Mouse (Mus musculus): ENCODE results near the gene Prss44. TPM values are rescaled to one million over a fixed set of nuclear protein-coding genes. Genes with fewer than 3 reads are reported as not detected.

Prss44 gene
- polyA plus RNA-seq (2015; fragmentation: Nextera tagmentation; extraction: Ambion mirVana) = not detected in 2 replicates

DNA sequence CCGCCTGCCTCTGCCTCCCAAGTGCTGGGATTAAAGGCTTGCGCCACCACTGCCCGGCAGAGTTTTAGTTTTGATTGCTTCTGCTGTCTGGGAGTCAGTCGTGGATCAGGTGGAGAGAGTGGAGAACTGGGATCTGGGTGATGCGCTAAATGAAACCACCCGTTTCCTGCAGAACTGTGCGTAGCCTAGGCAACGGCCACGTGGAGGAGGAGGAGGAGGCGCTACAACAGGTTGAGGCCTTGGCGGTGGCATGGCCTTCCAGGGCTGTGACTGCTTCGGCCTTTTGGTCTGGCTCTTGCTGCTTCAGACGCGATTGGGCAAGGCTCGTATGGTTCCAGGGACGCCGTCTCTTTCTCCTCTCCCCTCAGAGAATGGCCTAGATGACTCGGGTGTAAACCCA is at the start of gene Prss44:
TSS of gene Prss44 (plus strand) at position 206 of the 400 bp plus-strand sequence.
- Histone ChIP-seq H3K27ac (no peak within 1 kb of the TSS), H3K27me3 (peaks cover 4% of the 10 kb centered on the region; the same call in 1 of the 2 replicates), H3K4me3 (no peak within 1 kb of the TSS), H3K4me1 (replicated peaks) (no peaks in the 10 kb centered on the region), H3K9ac (no peak within 1 kb of the TSS), H3K4me2 (no peak within 1 kb of the TSS), H3K9me3 (no peaks in the 10 kb centered on the region), H3K36me3 (no peaks in the 10 kb centered on the region)
- WGBS = 61% methylated on average over 18 of the region's 18 CpGs
- ATAC-seq (ENCODE audit: low FRiP score) = no peak

DNA sequence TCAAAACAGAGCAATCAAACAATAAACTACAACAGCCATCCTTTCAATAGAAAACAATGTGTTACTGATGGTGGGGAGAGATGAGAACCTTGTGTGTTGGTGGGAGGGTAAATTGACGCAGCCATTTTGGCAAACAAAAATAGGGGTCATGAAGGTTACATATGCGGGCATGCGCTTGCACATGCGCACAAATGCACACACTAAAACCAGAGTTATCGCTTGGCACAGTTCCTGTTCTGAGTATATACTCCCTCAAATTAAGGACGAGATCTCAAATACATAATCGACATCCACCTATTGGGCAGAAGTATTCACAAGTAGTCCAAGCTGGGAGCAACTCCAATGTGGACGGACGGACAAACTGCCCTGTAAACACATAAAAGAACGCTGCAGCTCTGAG is 41.5 kb upstream of the Prss44 start:
- H3K4me1 ChIP-seq (replicated peaks) = no peaks in the 10 kb centered on the region
- WGBS = 92% methylated on average over 10 of the region's 10 CpGs
- no peak for ATAC-seq (ENCODE audit: low FRiP score)
- no peak overlapping the region for H3K4me2 ChIP-seq
- no peak overlapping the region for H3K27ac ChIP-seq
- H3K36me3 ChIP-seq = no peaks in the 10 kb centered on the region
- no peaks in the 10 kb centered on the region for H3K27me3 ChIP-seq
- no peak overlapping the region for H3K9ac ChIP-seq
- H3K4me3 ChIP-seq = no peak overlapping the region
- H3K9me3 ChIP-seq = no peaks in the 10 kb centered on the region

DNA sequence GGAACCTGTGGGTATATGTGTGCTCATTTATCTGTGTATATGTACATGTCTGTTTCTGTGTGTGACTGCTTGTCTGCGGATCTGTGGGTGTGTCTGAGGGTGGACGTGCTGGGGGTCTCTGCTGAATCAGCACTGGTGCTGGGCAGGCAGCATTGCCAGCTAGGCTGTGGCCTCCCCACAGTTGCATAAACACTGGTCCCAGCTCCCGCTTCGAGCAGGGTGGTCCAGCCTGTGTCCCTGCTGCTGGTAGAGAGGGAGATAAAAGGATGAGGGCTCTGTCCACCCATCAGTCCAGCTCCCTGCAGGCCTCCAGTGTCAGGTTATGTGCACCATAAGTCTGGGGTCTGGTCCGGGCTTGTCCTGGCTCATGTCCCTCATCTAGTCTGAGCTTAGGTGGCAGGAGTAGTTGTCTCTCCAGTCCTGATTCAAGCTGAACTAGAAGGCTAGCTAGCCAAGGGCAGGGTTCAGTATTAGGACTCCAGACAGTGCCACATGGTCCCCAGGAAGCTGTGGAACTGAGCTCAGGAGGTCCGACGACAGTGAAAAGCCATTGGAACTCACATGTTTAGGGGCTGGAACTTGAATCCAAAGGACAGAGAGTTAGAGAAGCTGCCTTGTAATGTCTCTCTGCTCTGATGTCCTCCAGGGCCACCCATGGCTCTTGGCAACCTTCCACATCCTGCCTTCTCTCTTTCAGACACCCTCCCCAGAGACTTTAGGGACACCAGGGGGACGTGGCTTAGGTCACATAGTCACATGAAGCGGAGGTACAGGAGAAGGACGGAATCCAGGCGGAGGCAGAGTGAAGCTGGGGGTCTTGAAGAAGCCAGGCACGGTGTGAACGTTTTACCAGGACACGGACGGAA is 39.2 kb upstream of the Prss44 start:
- WGBS = 75% methylated on average over 15 of the region's 15 CpGs
- Histone ChIP-seq H3K4me1 (replicated peaks) (no peaks in the 10 kb centered on the region), H3K9ac (no peak overlapping the region), H3K36me3 (no peaks in the 10 kb centered on the region), H3K27ac (no peak overlapping the region), H3K4me2 (no peak overlapping the region), H3K9me3 (no peaks in the 10 kb centered on the region), H3K27me3 (peaks cover 3% of the 10 kb centered on the region; the same call in 1 of the 2 replicates), H3K4me3 (no peak overlapping the region)
- ATAC-seq (ENCODE audit: low FRiP score) = no peak

DNA sequence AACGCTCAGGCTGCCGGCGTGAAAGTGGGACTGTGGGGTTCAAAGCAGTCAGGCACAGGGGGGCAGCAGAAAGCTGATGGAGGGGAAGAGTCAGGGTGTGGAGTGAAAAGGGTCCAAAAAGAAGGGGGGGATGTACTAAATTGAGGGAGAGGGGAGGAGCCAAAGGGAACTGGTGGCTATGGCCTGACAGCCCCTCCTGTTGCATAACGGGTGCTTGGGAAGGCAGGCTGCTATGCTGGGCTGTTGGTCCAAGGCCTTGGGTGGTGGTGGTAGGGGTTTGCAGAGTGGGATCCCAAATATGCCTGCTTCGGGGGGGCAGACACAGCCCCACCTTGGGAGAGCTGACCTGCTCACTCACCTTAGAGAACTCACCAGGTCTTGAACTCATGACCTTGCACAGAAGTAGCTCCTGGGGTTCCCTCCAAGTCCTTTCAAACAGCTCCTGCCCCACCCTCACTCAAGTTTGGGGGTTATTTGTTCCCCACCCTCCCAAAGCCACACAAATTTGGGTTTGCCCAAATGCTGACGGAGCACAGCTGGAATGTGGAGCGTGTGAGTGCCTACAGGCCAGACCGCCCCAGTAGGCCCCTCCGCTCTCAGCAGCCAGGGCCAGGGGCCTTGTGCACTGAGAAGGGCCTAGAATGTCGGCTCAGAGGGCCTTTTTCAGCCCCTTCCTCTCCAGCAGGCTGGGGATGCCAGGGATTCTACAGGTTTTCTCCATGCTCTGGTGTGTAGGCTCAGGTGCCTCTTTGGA is 38.3 kb upstream of the Prss44 start:
- 78% methylated on average over 10 of the region's 10 CpGs for WGBS
- no peak overlapping the region for H3K4me3 ChIP-seq
- no peak for ATAC-seq (ENCODE audit: low FRiP score)
- H3K27ac ChIP-seq = no peak overlapping the region
- H3K4me1 ChIP-seq (replicated peaks) = peaks cover 2% of the 10 kb centered on the region
- H3K27me3 ChIP-seq = peaks cover 7% of the 10 kb centered on the region
- H3K4me2 ChIP-seq = no peak overlapping the region
- no peak overlapping the region for H3K9ac ChIP-seq
- H3K36me3 ChIP-seq = no peaks in the 10 kb centered on the region
- H3K9me3 ChIP-seq = no peaks in the 10 kb centered on the region

DNA sequence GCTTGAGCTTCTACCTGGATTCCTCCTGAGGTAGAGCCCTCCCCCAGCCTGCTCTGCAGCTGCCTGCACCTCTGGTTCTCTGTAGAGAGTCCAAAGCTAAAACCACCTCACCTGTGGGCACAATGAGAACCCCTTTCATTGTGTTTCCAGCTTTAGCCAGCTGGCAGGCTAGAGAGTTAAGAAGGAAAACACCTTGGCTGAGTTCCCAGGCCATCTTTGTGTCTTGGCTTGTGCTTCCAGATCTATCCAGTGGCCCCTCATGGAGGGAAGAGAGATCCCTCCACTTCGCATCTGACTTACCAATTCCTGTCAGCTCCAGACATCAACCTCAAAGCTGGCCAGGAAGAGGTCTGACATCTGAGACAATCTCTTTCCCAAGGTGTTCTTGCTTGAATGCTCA is 35.7 kb upstream of the Prss44 start:
- peaks cover 9% of the 10 kb centered on the region for H3K27me3 ChIP-seq
- H3K9ac ChIP-seq = no peak overlapping the region
- H3K4me2 ChIP-seq = no peak overlapping the region
- no peaks in the 10 kb centered on the region for H3K9me3 ChIP-seq
- H3K4me3 ChIP-seq = no peak overlapping the region
- 86% methylated on average over 1 of the region's 1 CpGs for WGBS
- ATAC-seq (ENCODE audit: low FRiP score) = no peak
- H3K27ac ChIP-seq = no peak overlapping the region
- H3K4me1 ChIP-seq (replicated peaks) = peaks cover 14% of the 10 kb centered on the region
- no peaks in the 10 kb centered on the region for H3K36me3 ChIP-seq

DNA sequence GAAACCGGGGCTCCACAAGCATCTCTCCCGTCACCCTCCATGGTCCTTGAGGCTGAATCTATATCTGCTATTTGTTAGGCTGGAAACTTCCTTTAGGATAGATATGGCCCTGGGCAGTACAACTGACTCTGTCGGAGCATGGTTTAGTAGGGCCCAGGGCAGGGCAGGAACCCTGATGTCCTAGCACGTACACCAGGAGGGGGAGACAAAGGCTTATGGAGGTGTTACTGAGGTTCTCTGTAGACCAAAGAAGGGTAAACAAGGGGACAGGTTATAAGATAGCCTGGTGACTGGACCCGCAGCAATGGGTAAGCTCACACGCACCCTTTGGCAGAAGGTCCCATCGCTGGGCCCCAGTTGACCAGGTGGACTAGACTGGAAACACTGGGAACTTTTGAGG is 35.2 kb upstream of the Prss44 start:
- Histone ChIP-seq H3K9me3 (no peaks in the 10 kb centered on the region), H3K27ac (no peak overlapping the region), H3K27me3 (peaks cover 9% of the 10 kb centered on the region), H3K36me3 (no peaks in the 10 kb centered on the region), H3K4me2 (no peak overlapping the region), H3K4me1 (replicated peaks) (peaks cover 14% of the 10 kb centered on the region), H3K9ac (no peak overlapping the region), H3K4me3 (no peak overlapping the region)
- WGBS = 84% methylated on average over 7 of the region's 7 CpGs
- ATAC-seq (ENCODE audit: low FRiP score) = no peak

DNA sequence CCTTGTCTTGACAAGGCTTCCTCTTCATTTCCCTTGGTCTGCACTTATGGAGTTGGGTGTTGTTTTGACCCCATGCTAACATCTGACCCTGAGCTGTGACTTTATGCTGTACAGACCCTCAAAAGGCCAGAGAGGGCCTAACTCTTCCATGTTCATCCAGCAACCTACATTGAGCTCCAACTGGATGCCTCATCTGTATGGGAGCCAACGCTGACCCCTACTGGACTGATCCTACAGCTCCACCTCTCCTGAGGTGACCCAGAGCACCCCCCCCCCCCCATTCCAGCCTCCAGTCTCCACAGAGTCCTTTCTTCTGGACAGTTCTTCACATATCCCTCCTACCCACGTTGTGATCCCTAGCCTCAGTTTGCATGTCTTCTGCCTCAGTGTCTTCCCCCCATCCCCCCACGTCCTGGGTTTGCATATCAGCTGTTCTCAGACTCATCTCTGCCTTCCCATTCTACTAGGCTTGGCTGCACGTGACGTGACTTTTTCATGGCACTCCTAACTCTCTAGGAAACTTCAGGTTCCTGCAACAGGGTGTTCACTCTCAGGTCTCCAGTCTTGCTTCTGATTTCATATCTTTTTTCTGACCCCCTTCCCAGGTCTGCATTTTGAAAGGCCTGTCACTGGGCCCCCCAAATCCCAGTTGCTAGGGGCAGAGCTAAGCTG is 34.4 kb upstream of the Prss44 start:
- 60% methylated on average over 5 of the region's 5 CpGs for WGBS
- no peaks in the 10 kb centered on the region for H3K36me3 ChIP-seq
- no peak for ATAC-seq (ENCODE audit: low FRiP score)

DNA sequence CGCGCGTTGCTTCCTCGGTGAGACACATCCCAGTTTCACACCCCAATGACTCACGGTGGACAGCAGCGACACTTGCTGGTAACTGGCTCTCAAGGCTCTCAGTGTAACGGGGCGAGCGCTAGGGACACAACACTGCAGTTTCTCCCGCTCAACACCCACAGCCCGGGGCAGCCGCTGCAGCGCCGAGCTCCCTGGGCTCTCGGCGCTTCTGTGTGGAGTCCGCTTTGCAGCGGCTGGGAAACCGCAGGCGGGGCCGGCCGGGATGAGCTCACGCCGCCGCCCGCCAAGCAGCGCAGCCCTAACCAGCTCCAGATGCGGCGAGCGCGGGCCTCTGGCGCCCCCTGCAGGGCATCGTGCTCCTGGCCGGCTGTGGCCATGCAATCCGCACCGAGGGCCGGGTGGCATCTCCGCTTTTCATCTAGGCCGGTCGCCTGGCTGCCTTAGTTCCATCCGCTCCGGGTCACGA is 32.5 kb upstream of the Prss44 start:
- H3K9me3 ChIP-seq = no peaks in the 10 kb centered on the region
- WGBS = 0% methylated on average over 42 of the region's 43 CpGs

More for the DNA sequence above, 34.4 kb upstream of the Prss44 start:
- no peak overlapping the region for H3K9ac ChIP-seq
- peaks cover 14% of the 10 kb centered on the region for H3K4me1 ChIP-seq (replicated peaks)
- H3K4me2 ChIP-seq = no peak overlapping the region
- no peak overlapping the region for H3K27ac ChIP-seq
- peaks cover 9% of the 10 kb centered on the region for H3K27me3 ChIP-seq
- no peak overlapping the region for H3K4me3 ChIP-seq
- no peaks in the 10 kb centered on the region for H3K9me3 ChIP-seq

DNA sequence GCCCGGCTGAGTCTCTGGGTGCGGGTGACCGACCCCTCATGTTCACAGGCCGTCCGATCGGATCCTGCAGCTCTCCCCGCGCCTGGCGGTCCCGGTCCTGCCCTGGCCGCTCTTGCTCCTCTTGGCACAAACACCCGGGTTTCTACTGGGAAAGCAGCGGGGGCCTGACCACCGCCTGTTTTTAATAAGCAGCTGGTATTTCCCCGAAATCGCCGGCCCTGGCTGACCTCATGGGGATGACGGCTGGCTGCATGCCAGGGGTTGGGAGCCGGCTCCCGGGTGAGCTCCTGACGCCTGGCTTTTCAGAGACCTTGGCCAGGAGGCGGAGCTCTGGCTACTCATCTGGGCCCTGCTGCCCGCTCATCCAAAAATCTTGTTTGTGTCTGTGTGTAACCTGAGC is 32.1 kb upstream of the Prss44 start:
- H3K4me2 ChIP-seq = peak overlapping the region; percentile 71
- peaks cover 14% of the 10 kb centered on the region for H3K4me1 ChIP-seq (replicated peaks)
- WGBS = 0% methylated on average over 23 of the region's 23 CpGs
- H3K9me3 ChIP-seq = no peaks in the 10 kb centered on the region
- ATAC-seq (ENCODE audit: low FRiP score) = peak; percentile 81
- peak overlapping the region; percentile 81 for H3K9ac ChIP-seq
- H3K27ac ChIP-seq = peak overlapping the region; percentile 81
- peak overlapping the region; percentile 47 for H3K4me3 ChIP-seq
- no peaks in the 10 kb centered on the region for H3K36me3 ChIP-seq
- H3K27me3 ChIP-seq = peaks cover 9% of the 10 kb centered on the region

More for the DNA sequence above, 32.5 kb upstream of the Prss44 start:
- ATAC-seq (ENCODE audit: low FRiP score) = peak; percentile 96
- Histone ChIP-seq H3K4me2 (peak overlapping the region; percentile 71), H3K4me3 (peak overlapping the region; percentile 47), H3K4me1 (replicated peaks) (peaks cover 14% of the 10 kb centered on the region), H3K36me3 (no peaks in the 10 kb centered on the region), H3K27ac (peak overlapping the region; percentile 81), H3K27me3 (peaks cover 9% of the 10 kb centered on the region), H3K9ac (peak overlapping the region; percentile 81)

DNA sequence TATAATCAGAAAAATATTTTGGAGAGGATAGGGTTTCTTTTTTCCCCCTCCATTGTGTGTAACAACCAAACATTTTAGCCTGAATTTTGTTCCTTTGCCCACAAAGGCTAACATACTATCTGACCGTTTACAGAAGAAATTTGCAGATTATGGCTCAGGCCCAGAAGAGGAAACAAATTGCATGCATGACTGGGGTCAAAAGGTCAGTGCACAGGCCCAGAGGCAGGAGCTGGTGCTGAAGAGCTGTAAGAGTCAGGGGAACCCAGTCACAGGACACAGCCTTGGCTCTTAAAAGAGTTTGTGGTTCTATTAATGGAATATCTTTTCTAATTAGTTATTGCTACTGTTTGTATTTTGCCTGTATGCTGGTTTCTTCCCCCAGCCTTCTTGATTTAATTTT is 30.2 kb upstream of the Prss44 start:
- H3K4me3 ChIP-seq = no peak overlapping the region
- no peak overlapping the region for H3K27ac ChIP-seq
- no peaks in the 10 kb centered on the region for H3K9me3 ChIP-seq
- WGBS = 27% methylated on average over 1 of the region's 1 CpGs
- H3K4me1 ChIP-seq (replicated peaks) = peaks cover 14% of the 10 kb centered on the region
- H3K36me3 ChIP-seq = no peaks in the 10 kb centered on the region
- H3K4me2 ChIP-seq = no peak overlapping the region
- no peak overlapping the region for H3K9ac ChIP-seq
- no peak for ATAC-seq (ENCODE audit: low FRiP score)
- peaks cover 9% of the 10 kb centered on the region for H3K27me3 ChIP-seq

DNA sequence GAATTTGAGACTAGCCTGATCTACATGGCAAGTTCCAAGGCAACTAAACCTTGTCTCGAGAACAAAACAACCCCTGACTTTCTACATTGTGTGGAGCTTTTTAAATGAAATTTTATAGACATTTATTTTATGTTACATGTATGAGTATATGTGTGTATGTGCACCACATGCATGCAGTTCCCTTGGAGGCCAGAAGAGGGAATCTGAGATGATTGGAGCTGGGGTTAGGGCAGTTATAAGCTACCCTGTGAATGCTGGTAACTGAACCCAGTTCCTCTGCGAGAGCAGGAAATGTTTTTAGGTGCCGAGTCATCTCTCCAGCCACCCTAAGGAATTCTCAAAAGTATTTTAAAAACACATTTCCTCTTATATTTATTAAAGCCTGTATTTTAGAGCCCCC is 25.6 kb upstream of the Prss44 start:
- 93% methylated on average over 3 of the region's 3 CpGs for WGBS

DNA sequence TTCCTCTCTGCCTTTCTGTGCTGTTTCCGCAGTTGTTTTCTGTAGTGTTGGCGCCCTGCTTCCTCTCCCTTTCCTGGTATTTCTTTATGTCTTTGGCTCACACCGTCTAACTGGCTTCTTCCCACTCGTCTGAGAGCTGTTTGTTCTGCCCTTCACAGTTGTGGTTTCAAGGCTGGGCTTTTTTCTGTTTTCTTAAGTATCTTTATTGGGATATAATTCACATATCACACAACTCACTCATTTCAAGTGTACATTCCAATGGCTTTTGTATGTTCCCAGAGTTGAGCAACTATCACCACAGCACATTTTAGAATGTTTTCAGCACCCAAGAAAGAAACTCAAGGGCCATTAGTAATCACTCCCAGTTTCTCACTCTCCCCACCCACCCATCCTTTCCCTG is 23.3 kb upstream of the Prss44 start:
- WGBS = 70% methylated on average over 4 of the region's 4 CpGs
- no peaks in the 10 kb centered on the region for H3K9me3 ChIP-seq
- H3K9ac ChIP-seq = no peak overlapping the region
- no peaks in the 10 kb centered on the region for H3K36me3 ChIP-seq
- no peak overlapping the region for H3K27ac ChIP-seq
- H3K4me3 ChIP-seq = no peak overlapping the region
- H3K4me1 ChIP-seq (replicated peaks) = no peaks in the 10 kb centered on the region
- H3K4me2 ChIP-seq = no peak overlapping the region
- ATAC-seq (ENCODE audit: low FRiP score) = no peak
- H3K27me3 ChIP-seq = no peaks in the 10 kb centered on the region

More for the DNA sequence above, 25.6 kb upstream of the Prss44 start:
- H3K36me3 ChIP-seq = no peaks in the 10 kb centered on the region
- H3K27me3 ChIP-seq = no peaks in the 10 kb centered on the region
- H3K4me3 ChIP-seq = no peak overlapping the region
- no peak overlapping the region for H3K4me2 ChIP-seq
- no peak overlapping the region for H3K9ac ChIP-seq
- ATAC-seq (ENCODE audit: low FRiP score) = no peak
- H3K27ac ChIP-seq = no peak overlapping the region
- H3K9me3 ChIP-seq = no peaks in the 10 kb centered on the region
- H3K4me1 ChIP-seq (replicated peaks) = no peaks in the 10 kb centered on the region
